Mouse (Mus musculus) embryonic facial prominence, embryonic 10.5 days (tissue): ENCODE measurements around the gene Gna15. TPM values are rescaled to one million over a fixed set of nuclear protein-coding genes. Genes with fewer than 3 reads are reported as not detected.

Experiments used
- DNase-seq: peaks from one replicate; pipeline ENCODE4 v3.0.0-alpha.2; 2017; ENCODE audit warnings: low spot score
- H3K27ac ChIP-seq: fragments of 300-500 bp; sonication (generic); replicated peaks from 2 replicates; pipeline ENCODE4 v1.5.1; 2016; ENCODE audit warnings: mild to moderate bottlenecking
- H3K27me3 ChIP-seq: fragments of 300-500 bp; sonication (generic); replicated peaks from 2 replicates; pipeline ENCODE4 v1.6.1; 2016; ENCODE audit warnings: low read depth, mild to moderate bottlenecking; ENCODE audit not compliant: poor library complexity, severe bottlenecking
- H3K36me3 ChIP-seq: fragments of 300-500 bp; sonication (generic); replicated peaks from 2 replicates; pipeline ENCODE4 v1.6.1; 2016; ENCODE audit warnings: mild to moderate bottlenecking, moderate library complexity
- H3K4me1 ChIP-seq: fragments of 300-500 bp; sonication (generic); 2 replicates; pipeline ENCODE4 v1.6.1; 2016
- H3K4me3 ChIP-seq: fragments of 300-500 bp; sonication (generic); 2 replicates; pipeline ENCODE4 v1.5.1; 2016; ENCODE audit warnings: mild to moderate bottlenecking, moderate library complexity
- H3K9me3 ChIP-seq: fragments of 300-500 bp; sonication (generic); 2 replicates; pipeline ENCODE4 v1.6.1; 2016; ENCODE audit warnings: mild to moderate bottlenecking
- WGBS: fragments of 180-500 bp; shearing (Covaris S2); methylation state at CpG from one replicate; pipeline ENCODE4 v1.1.7; 2016; 5-methylcytosine and 5-hydroxymethylcytosine counted together
- polyA plus RNA-seq: library from polyadenylated mRNA; unstranded; fragments of >200 nt; fragmentation: Nextera tagmentation; extraction: Ambion mirVana; gene quantifications from 2 replicates; pipeline ENCODE4 v1.2.1, GENCODE M21; 2016

Gna15 gene
- polyA plus RNA-seq, 1 experiment from 2014 or later: 1.2 TPM

DNA sequence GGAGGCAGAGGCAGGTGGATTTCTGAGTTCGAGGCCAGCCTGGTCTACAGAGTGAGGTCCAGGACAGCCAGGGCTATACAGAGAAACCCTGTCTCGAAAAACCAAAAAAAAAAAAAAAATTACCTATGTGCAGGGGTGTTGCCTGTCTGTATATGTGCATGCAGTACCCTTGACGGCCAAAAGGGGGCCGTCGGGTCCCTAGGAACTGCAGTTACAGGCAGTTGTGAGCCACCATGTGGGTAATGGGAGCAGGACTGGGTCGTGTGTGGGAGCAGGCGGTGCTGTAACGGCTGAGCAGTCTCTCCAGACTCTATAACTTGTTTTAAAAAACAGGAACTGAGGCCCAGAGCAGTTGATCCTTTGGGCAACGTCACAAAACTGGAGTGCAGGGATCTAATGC lies 40.0 kb downstream of the Gna15 start:
- 18% methylated on average over 9 of the region's 9 CpGs for WGBS
- DNase-seq: peak; percentile 57
- H3K27ac ChIP-seq: no peak overlapping the region

GRCm38 (mm10) chr10:81482533-81482889 lies 41.5 kb downstream of the Gna15 start, which contains the start of gene Celf5:
Celf5 (minus strand) TSS chr10:81482709.
- peaks cover 18% of the 10 kb centered on the region for H3K36me3 ChIP-seq
- H3K4me1 ChIP-seq: peaks cover 20% of the 10 kb centered on the region
- H3K27me3 ChIP-seq: peaks cover 51% of the 10 kb centered on the region
- H3K27ac ChIP-seq: peak within 1 kb of the TSS; percentile 44; the same call in 1 of the 2 replicates
- no peaks in the 10 kb centered on the region for H3K9me3 ChIP-seq
- WGBS: under 1% methylated on average over 36 of the region's 36 CpGs
- H3K4me3 ChIP-seq: peak within 1 kb of the TSS; percentile 59
- DNase-seq: peak; percentile 76

More for the DNA sequence above, 40.0 kb downstream of the Gna15 start:
- peaks cover 32% of the 10 kb centered on the region for H3K36me3 ChIP-seq
- no peaks in the 10 kb centered on the region for H3K9me3 ChIP-seq
- H3K27me3 ChIP-seq: peaks cover 36% of the 10 kb centered on the region
- H3K4me3 ChIP-seq: no peak overlapping the region
- peaks cover 18% of the 10 kb centered on the region for H3K4me1 ChIP-seq

DNA sequence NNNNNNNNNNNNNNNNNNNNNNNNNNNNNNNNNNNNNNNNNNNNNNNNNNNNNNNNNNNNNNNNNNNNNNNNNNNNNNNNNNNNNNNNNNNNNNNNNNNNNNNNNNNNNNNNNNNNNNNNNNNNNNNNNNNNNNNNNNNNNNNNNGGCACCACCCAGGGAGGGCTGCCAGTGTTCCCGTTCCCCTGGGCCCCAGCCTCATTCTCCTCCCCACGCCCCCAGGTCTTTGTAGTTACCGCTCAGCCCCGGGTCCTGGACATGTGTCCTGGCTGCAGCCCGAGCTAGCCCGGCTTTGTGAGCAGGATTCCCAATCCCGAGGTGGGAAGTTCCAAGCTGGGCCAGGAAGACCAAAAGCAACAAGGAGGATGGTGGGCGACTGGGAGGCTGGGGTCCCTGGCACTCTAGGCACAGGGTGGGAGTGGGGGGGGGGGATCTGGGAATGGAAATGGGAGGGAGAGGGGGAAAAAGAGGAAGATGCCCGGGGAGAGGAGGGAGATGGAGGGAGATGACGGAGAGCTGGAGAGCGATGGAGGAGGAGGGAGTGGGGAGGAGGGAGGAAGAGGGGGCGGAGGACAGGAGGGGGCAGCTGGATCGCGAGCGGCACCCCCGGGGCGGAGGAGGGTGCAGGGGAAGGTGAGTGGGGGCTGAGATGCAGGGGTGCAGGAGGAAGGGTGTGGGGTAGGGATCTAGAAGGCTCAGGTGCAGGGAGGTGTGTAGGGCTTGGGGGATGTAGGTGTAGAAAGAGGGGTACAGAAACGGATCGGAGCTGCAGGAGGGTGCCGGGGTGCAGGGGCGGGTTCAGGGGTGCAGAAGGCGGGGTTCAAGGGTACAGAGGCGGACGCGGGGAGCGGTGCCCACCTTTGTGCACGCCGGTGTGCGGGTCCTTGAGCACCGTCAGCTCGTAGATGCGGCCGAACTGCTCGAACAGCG lies 42.2 kb downstream of the Gna15 start:
- 5% methylated on average over 35 of the region's 35 CpGs for WGBS
- peak overlapping the region; percentile 44; the same call in 1 of the 2 replicates for H3K27ac ChIP-seq
- peaks cover 57% of the 10 kb centered on the region for H3K27me3 ChIP-seq

GRCm38 (mm10) chr10:81474461-81474860 lies 49.6 kb downstream of the Gna15 start:
- no peak overlapping the region for H3K4me3 ChIP-seq
- H3K27me3 ChIP-seq: peaks cover 95% of the 10 kb centered on the region
- no peak for DNase-seq

More for the DNA sequence above, 42.2 kb downstream of the Gna15 start:
- Histone ChIP-seq H3K36me3 (peaks cover 11% of the 10 kb centered on the region), H3K4me3 (peak overlapping the region; percentile 59), H3K4me1 (peaks cover 26% of the 10 kb centered on the region), H3K9me3 (no peaks in the 10 kb centered on the region)
- DNase-seq: no peak

GRCm38 (mm10) chr10:81473003-81473451 lies 51.0 kb downstream of the Gna15 start:
- Histone ChIP-seq H3K36me3 (no peaks in the 10 kb centered on the region), H3K27me3 (peaks cover 99% of the 10 kb centered on the region), H3K9me3 (no peaks in the 10 kb centered on the region), H3K27ac (no peak overlapping the region; the same call in 1 of the 2 replicates), H3K4me3 (peak overlapping the region; percentile 47), H3K4me1 (peaks cover 30% of the 10 kb centered on the region)
- 2% methylated on average over 22 of the region's 22 CpGs for WGBS
- DNase-seq: peak; percentile 50

More at GRCm38 (mm10) chr10:81474461-81474860, 49.6 kb downstream of the Gna15 start:
- Histone ChIP-seq H3K9me3 (no peaks in the 10 kb centered on the region), H3K27ac (no peak overlapping the region), H3K36me3 (no peaks in the 10 kb centered on the region), H3K4me1 (peaks cover 30% of the 10 kb centered on the region)
- 87% methylated on average over 10 of the region's 10 CpGs for WGBS

- Histone ChIP-seq H3K27ac (peak overlapping the region; percentile 40; the same call in 1 of the 2 replicates), H3K36me3 (no peaks in the 10 kb centered on the region), H3K9me3 (no peaks in the 10 kb centered on the region), H3K27me3 (peaks cover 99% of the 10 kb centered on the region), H3K4me1 (peaks cover 28% of the 10 kb centered on the region), H3K4me3 (peak overlapping the region; percentile 47)
- no peak for DNase-seq
- WGBS: 5% methylated on average over 18 of the region's 18 CpGs
These were observed 51.5 kb downstream of the Gna15 start for GRCm38 (mm10) chr10:81472403-81473002.

- 57% methylated on average over 18 of the region's 18 CpGs for WGBS
- Histone ChIP-seq H3K27ac (0 out of 2 replicates have a peak overlapping the region, but pooled peaks have one; percentile 45), H3K4me1 (peaks cover 22% of the 10 kb centered on the region), H3K27me3 (peaks cover 99% of the 10 kb centered on the region), H3K9me3 (no peaks in the 10 kb centered on the region), H3K4me3 (no peak overlapping the region), H3K36me3 (no peaks in the 10 kb centered on the region)
- DNase-seq: no peak
These were observed 53.6 kb downstream of the Gna15 start for GRCm38 (mm10) chr10:81470454-81470853.

DNA sequence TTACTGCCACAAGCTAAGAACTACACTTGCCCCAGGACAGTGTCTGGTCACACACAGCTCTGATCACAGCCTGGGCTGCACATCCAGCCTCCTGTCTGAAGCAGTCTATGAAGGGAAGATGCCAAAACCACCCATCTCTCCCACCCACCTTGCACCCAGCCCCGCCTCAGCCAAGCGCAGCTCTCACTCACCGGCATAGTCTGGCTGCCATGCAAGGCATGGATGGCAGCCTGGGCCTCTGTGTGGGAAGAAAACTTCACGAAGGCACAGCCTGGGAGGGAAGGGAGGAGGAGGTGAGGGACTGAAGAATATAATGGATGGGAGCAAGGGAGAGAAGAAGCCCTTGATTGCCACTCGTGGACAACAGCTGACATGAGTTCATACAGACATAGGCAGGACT lies 54.8 kb downstream of the Gna15 start:
- 79% methylated on average over 5 of the region's 5 CpGs for WGBS
- Histone ChIP-seq H3K4me1 (peaks cover 34% of the 10 kb centered on the region), H3K4me3 (no peak overlapping the region), H3K27me3 (peaks cover 99% of the 10 kb centered on the region), H3K36me3 (no peaks in the 10 kb centered on the region), H3K27ac (no peak overlapping the region), H3K9me3 (no peaks in the 10 kb centered on the region)
- no peak for DNase-seq

GRCm38 (mm10) chr10:81467670-81468235 lies 56.3 kb downstream of the Gna15 start:
- Histone ChIP-seq H3K27ac (no peak overlapping the region), H3K36me3 (no peaks in the 10 kb centered on the region), H3K4me3 (no peak overlapping the region), H3K9me3 (no peaks in the 10 kb centered on the region), H3K27me3 (peaks cover 99% of the 10 kb centered on the region), H3K4me1 (peaks cover 33% of the 10 kb centered on the region)
- WGBS: 87% methylated on average over 16 of the region's 16 CpGs
- DNase-seq: no peak

- WGBS: 70% methylated on average over 14 of the region's 14 CpGs
- Histone ChIP-seq H3K4me1 (peaks cover 28% of the 10 kb centered on the region), H3K27ac (no peak overlapping the region), H3K36me3 (no peaks in the 10 kb centered on the region), H3K27me3 (peaks cover 99% of the 10 kb centered on the region), H3K9me3 (no peaks in the 10 kb centered on the region), H3K4me3 (no peak overlapping the region)
- DNase-seq: no peak
These were observed 57.1 kb downstream of the Gna15 start for GRCm38 (mm10) chr10:81466881-81467280.

- no peak overlapping the region for H3K27ac ChIP-seq
- peaks cover 27% of the 10 kb centered on the region for H3K4me1 ChIP-seq
- 0 out of 2 replicates have a peak overlapping the region, but pooled peaks have one; percentile 2 for H3K4me3 ChIP-seq
- H3K36me3 ChIP-seq: no peaks in the 10 kb centered on the region
- no peak for DNase-seq
- no peaks in the 10 kb centered on the region for H3K9me3 ChIP-seq
- 77% methylated on average over 2 of the region's 2 CpGs for WGBS
- peaks cover 99% of the 10 kb centered on the region for H3K27me3 ChIP-seq
These were observed 58.0 kb downstream of the Gna15 start for GRCm38 (mm10) chr10:81466066-81466465.

DNA sequence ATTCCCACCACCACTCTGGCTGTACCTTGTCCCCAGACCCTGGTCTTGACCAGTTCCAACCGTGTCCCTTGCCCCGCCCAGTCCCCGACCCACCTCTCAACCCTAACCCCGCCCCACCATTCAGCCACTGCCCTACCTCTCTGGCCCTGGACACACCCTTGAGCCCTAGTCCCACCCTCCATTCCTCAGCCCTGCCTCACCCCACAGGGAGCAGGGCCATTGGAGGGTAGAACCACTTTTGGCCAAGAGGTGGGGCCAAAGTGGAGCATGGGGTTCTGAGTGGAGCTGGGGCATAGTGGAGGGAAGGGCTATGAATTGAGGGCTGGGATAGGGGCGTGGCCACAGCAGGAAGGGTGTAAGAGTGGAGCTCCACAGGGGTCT lies 58.8 kb downstream of the Gna15 start:
- Histone ChIP-seq H3K27me3 (peaks cover 99% of the 10 kb centered on the region), H3K4me3 (peak overlapping the region; percentile 61), H3K4me1 (peaks cover 29% of the 10 kb centered on the region), H3K27ac (no peak overlapping the region), H3K9me3 (no peaks in the 10 kb centered on the region), H3K36me3 (no peaks in the 10 kb centered on the region)
- 3% methylated on average over 5 of the region's 5 CpGs for WGBS
- DNase-seq: peak; percentile 8
